Mouse (Mus musculus) spleen, postnatal 14 days (tissue): ENCODE results near the gene Cd302.

Experiments used
- DNase-seq, 2 experiments: peaks; one replicate each; pipeline ENCODE4 v3.0.0; 2021 to 2022; ENCODE audit warnings: low spot score in 2 of 2

Cd302 gene

DNA sequence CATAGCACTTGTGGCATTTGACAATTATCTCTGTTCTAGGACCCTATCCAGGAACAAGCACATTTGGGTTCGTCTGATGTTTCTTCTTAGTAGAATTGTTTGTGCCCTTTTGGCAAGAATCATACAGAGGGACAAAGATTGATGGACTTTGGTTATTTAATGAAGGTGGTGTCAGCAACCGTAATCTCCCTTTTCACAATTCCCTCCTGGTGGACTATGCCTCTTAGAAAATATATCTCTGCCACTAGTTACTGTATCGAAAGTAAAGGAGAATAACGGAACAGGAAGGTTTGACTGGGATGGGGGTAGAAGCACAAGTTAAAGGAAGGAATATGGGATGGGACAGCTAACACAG is at the start of gene Cd302:
TSS of gene Cd302 (minus strand) at position 22 of the 355 bp plus-strand sequence.
- no peak for DNase-seq

DNA sequence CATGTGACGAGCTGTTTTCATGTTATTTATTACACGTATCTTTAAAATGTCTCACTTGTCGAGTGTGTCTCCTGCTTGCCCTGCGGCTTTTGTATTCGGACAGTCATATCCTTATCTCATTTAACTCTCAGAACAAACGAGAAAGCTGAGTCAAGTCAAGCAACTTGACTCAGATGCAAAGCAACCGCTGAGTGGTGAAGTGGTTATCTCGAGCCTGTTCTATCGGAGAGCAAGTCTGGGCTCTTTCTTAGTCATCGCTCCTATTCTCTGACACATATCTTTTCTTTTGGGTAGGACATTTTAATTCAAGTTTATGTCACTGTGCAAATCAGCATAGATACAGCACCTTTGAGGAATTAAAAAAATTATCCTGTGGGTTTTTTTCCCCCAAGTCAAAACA is 44.4 kb upstream of the Cd302 start:
- DNase-seq: no peak

DNA sequence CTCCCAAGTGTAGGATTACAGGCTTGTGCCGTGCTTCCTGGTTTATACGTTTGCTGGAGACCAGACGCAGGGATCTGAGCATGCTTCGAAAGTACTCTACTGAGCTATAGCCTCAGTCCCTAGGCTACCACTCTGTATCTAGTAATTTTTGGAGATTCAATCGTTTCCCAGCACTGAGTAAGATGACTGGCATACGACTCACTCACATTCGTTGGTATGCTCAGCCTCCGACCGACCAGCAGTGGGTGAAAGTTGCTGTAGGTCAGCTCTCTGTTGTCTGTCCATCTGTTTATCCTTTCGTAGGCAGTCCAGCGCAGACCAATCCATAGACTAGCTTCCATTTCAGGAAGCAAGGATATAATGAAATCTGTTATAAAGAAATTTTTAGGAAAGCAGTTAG is 43.3 kb upstream of the Cd302 start:
- DNase-seq: no peak

DNA sequence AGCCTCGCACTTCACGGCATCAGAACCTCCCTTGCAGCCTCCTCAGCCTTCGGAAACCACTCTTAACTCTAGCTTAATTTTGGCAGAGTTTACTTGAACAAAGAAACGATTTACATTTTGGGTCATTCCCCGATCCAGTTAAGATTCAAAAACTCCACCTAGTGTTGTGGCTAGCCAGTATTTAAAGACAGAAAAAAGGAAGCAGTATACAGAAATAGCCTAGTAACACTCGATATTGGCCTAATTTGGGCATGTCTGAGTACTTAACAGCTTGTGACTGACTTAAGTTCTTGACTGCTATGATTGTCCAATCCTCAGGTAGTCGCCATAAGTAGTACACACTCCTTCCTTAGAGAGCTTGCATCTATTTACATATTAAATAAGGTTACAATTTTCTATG is 42.7 kb upstream of the Cd302 start:
- no peak for DNase-seq

DNA sequence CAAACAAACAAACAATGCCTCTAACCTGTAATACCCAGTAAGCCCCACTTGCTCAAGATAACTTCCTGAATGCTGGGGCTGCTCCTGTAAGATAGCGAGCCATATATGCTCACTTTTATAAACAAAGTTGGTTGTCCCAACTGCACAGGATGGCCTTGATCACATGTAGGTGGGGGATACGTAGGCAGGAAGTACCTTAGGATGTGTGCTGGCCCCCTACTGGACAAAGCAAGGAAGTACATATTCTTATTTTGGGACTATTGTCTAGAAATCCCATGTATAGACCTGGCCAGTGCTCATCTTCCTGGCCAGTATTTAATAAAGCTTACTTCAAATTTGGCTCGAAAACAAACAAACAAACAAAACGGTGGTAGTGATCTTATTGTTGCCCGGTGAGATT is 39.1 kb upstream of the Cd302 start:
- DNase-seq: no peak

DNA sequence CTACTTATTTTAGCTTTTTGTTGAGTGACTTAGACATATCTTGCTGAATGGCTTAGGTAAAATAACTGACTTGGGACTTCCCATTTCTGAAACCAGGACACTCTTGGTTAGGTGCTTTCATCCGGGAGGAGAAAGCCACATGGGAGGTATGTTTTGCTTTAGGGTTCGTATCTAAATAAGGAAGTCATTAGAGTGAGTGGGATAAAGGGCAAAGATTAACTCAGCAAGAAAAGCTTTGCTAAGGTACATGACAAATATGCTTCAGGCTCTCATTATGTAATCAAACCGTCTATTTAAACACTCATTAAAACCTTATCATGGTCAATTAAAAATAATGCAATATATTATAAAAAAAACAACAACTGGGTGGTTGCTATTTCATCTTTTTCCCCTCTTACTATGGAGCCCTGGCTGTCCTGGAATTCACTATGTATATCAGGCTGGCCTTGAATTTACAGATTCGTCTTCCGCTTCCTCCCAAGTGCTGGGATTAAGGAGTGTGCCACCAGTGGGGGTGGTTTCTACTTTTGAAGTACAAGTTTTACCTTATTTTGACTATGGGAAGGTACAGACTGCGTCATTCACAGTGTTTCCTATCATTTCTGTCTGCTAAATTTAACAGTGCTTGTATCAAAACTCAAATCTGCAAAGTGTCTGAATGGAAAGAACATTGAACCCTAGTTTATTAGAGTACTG is 37.9 kb upstream of the Cd302 start:
- DNase-seq: no peak

DNA sequence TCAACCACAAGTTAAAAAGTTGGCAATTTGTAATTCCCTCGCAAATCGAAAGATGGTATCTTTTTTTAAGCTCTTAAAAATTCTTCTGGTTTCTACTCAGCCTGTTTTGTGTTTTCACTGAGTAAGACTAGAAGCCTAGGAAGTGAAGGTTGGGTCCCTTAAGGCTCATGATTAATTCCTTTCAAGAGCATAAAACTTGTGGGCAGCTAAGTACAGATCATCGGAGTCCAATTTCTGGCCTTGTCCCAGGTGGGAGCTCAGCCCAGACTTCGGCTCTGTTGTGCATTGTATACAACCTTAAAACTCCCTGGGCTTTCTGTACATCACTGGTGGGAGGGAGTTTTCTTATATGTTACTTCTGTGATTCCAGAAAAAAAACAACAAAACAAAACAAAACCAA is 19.5 kb upstream of the Cd302 start:
- DNase-seq: no peak

DNA sequence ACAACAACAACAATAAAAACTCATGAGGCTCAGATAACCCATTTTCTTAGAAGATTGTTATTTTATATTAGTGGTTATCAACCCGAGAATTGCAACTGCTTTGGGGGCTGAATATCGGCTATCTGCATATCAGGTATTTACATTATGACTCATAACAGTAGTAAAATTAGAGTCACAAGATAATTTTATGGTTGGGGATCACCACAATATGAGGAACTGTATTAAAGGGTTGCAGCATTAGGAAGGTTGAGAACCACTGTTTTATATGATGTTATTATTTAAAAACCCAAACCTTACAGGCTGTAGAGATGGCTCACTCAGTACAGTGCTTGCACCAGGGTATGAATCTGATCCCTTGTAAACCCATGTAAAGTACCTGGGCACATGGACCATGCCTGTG is 15.0 kb upstream of the Cd302 start:
- no peak for DNase-seq

DNA sequence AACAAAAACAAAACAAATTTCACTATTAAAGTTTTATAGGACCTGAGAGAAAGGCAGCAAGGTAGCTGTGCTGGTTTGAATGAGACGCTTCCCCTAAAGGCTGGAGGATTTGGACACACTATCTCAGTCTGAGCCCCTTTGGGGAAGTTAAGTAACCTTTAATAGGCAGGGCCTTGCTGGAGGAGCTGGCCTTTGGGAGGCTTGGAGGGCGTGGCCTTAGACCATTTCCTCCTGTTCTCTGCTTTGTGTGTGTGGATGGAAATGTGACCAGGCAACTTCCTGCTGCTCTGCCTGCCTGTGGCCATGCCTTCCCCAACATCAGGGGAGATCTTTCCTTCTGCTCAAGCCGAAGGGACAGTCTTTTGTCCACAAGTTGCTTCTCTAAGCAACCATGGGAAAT is 14.0 kb upstream of the Cd302 start:
- DNase-seq: no peak

DNA sequence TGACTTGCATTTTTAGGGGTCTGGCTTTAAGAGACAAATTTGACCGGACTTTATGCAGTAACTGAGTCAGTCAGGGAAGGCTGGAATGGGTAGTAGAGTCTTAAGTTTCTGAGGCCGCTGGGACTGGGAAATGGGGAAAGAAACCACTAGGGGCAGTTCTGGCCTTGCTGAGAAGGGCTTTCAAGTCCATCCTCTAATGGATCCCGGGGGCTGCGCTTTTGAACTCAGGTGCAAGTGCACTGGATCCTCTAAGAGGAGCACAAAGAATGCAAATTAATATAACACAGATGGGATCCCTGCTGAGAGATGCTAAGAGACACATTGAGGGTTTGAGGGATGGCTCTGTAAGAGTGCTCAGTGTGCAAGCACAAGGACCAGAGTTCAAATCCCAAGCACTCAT is 7.1 kb upstream of the Cd302 start:
- no peak for DNase-seq

DNA sequence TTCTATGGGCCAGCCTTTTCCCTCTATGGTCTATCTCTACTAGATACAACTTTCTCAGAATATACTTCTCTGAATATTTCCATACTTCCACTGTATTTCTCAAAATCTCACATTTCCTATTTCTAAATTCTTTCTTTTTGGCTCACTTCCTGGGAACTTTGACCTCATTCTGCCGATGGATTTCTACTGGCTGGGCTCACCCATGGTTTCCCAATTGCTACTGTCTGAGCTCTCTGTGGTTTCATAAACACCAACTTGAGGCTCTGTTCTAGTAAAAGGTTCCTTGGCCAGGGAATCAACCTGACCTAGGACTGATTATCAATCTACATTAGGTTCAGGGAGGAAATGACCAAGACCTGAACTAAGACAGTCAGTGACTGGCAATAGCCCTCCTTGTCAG is 5.2 kb upstream of the Cd302 start:
- DNase-seq: no peak

DNA sequence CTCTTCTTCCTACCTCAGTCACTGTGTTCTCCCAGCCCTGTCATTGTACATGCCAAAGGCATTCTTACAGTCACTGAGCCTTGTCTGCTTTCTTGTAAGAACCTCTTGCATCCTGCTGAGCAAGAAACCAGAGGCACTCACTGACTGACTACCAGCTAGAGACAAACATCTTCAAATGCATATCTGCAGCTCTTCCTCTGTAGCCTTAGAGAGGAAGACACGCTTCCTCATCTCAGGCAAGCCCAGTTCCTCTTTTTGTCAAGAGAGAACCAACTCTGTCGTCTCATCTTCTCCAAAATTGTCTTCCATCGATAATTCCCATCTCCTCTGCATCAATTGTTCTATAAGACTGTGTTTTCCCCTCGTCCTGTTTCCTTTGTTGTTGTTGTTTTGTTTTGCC is 4.3 kb upstream of the Cd302 start:
- DNase-seq: no peak

DNA sequence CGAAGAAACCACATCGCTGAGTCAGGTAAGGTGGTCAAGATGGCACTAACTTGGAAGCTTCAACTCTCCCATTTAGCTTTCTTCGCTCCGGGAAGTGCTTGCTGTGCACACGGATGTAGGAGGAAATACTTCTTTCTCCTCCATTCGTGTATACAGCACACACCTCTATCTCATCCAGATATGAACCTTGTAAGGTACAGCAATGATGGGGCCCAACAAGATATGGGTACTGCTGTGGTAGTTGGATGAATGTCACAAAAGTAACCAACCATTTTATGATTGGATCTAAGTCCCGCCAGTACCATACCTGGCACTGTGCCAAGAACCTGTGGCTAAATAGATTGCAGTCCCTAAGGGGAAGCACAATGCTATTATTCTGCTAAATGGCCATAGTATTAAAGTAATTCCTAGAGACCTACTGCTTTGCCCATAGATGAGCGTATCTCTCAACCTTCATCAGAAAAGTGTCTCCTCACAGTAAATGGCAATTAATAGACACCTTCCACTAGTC is 874 bp upstream of the Cd302 start:
- no peak for DNase-seq

DNA sequence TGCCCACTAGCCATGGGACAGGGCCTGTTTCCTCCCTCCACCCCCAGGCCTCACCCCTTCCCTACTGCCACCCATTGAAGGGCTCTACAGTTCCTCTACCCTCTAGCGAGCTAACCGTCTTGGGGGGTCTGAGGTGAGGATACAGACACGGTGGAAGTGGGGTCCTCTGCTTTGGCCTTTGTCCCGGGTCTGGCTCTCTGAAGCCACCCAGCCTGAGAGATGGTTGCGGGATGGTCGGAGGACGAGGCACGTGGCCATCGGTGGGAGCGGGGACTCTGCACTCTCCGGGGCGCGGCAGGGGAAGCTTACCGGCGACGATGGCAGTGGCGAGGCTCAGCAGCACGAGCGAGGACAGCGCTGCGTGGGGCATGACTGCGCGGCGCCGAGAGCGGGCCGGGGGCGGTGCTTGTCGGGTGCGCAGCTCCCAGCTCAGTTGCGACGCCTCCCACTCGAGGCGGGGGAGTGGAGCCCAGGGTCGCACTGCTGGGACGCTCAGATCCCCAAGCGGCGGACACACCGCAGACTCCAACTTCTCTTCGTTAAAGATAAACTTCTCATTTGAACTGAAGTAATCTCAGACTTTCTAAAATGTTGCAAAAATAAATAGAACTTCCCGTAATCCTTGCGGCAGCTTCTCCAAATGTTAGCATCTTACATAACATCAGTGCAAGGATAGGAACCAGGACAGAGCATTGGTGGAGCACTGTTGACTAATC is 379 bp downstream of the Cd302 start:
- peak; percentile 18 to 28 for DNase-seq

DNA sequence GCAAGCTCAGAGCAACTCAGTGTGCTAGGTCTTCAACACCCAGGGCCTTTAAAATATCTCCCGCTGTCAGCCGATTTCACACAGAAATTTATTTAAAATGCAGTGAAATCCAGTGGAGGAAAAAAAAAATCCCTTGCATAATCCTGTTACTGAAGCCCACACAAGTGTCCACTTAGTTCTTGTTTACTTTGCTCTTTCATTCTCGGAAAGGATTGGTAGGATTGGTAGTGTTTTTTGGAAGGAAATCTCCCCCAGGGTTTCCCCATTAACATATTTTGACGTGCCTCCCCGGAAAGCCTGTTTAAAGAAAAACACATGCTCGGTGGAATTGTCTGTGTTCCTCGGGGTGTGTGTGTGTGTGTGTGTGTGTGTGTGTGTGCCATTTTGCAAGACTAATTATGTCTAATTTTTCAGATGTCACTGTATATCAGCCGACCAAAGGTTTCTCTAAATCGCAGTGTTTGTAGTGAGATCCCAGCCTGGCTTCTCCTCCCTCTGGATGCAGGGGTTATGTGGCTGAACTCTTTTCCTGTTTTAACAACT is 1.0 kb downstream of the Cd302 start:
- no peak for DNase-seq

DNA sequence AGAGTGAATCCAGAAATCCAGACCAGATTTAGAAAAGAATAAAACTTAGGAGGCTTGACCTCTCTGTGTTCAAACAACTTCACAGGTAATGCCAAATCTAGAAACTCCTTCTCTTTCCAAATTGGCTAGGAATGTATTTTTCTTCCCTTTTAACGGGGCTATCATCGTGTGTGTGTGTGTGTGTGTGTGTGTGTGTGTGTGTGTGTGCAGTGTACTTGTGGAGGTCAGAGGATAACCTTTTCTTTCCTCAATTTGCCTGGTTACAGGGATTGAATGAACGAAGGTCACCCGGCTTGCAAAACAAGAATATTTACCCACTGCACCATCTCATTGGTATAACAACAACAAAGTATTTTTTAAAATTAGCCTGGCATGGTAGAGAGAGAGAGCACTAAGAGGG is 1.7 kb downstream of the Cd302 start:
- DNase-seq: no peak

DNA sequence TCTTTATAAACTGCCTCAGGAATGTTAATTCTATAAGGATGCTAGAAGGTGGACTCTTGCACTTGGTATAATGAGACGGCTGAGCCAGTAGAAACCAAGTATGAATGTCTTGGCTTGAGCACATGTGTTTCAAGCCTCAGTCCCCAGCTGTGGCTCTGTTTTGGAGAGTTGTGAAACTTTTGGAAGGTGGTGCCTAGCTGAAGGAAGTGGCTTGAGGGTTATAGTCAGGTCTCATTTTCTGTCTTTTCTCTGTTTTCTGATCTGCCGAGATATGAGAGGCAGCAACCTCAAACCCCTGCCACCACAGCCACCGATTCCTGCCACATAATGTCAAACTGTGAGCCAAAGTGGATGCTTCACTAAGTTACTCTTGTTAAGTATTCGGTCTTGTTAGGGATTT is 5.7 kb downstream of the Cd302 start:
- no peak for DNase-seq

DNA sequence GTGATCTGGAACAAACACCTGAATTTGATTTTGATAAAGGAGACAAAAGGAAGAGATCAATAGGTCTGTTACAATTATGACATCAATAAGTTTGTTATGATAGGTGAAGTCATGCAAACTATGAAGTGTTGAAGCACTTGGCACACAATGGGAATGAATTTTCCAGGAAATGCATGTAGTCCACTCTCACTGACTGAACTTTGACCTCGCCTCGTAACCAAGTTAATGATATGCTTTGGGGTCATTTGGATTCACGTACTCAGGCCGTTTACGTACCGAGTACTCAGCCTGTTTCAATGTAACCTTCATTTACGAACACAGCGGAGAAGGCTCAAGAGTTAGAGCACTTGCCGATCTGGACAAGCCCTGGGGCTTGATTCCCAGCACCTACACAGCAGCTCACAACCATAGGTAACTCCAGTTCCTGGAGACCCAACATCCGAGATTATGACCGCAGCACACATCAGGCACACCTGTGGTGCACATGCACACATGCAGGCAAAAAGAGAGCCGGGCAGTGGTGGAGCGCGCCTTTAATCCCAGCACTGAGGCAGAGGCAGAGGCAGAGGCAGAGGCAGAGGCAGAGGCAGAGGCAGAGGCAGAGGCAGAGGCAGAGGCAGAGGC is 14.3 kb downstream of the Cd302 start:
- DNase-seq: no peak

DNA sequence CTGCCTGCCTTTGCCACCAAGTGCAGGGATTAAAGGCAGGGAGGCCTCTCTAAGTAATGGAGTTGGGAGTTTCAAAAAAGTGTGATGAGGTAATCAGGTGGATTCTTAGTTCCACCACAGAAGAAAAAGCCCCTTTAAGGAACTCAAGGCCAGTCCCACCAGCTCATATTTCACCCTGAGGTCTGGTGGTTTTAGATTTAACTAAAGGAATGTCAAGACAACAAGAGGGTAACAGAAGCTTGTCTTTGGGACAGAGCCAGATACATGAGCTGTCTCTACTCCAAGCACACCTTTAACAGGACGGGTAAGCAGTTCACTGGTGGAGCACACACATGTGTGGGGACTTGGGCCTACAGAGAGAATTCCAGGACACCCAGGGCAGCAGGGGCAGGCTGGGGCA is 16.7 kb downstream of the Cd302 start:
- no peak for DNase-seq

DNA sequence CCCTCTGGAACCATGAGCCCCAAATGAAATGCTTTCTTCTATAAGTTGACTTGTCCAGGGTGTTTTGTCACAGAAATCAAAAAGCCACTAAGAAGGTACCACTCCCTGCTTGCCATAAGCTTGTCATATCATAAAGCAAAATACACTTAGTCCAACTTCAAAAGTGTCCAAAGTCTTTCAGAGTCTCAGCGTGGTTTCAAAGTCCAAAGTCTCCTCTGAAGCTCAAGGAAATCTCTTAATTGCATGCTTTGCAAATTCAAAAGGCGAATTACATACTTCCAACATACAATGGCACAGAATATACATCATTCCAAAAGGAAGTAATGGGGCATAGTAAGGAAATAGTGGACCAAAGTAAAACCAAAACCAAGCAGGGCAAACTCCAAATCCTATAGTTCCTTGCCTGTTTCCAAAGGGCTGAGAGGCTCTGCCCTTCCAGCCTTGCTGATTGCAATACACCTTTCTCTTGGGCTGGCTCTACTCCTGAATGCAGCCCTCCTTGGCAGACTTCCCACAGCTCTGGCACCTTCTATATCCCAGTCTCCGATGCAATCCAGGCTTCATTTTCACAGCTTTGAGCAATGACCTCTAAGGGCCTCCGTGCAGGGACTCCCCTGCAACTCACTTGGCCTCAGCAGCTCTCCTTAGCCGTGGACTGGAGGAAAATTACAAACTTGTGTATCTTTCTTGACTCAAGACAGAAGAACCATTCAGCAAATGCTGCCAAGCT is 23.5 kb downstream of the Cd302 start:
- DNase-seq: no peak

DNA sequence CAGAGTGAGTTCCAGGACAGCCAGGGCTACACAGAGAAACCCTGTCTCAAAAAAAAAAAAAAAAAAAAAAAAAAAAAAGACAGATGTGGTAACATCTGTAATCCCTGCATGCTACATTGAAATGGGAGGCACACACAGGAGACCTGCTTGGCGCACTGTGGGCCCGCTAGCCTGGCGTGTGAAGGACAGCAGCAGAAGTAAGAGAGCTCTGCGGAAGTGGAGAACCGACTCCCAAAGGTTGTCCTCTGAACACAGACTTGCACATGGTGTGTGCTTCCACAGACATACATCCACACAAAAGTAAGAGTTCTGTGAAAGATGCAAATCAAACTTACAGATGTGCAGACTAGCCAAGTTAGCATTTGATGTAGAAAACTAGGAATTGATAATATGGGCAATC is 25.1 kb downstream of the Cd302 start:
- DNase-seq: no peak

DNA sequence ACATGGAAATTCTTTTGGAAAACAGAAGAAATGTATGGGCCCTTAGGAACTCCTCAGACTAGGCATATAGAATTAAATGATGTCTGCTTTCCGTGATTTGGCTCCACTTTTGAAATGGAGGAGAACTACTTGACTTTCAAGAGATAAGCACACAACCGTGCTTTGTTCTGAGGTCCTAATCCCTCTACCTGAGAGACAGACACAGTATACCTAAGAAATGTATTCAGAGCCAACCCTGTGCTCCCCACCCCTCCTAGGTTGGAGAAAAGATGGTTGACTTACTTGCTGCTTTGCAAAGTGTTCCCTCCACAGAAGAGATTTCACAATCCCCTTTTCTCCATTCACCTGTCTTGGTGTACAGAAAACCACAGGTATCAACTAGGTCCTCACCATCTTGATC is 27.5 kb downstream of the Cd302 start:
- no peak for DNase-seq
